Mouse (Mus musculus) thymus, postnatal 0 days (tissue): Measurements from ENCODE around the gene Nploc4. TPM values are rescaled to one million over a fixed set of nuclear protein-coding genes. Genes with fewer than 3 reads are reported as not detected.
"Not testable (repeated sequence)": the region's sequence is repeated elsewhere in the genome, so short reads cannot be mapped to it uniquely, and the experiment has no call there.

ENCODE experiments used
- DNase-seq: peaks from one replicate; pipeline ENCODE4 v3.0.0-alpha.2; 2015; ENCODE audit warnings: low spot score
- polyA plus RNA-seq: library from polyadenylated mRNA; unstranded; fragments of >200 nt; fragmentation: Nextera tagmentation; extraction: Ambion mirVana; gene quantifications from 2 replicates; pipeline ENCODE4 v1.2.1, GENCODE M21; 2015

Gene Nploc4
- polyA plus RNA-seq, 1 experiment from 2014 or later = 29.3 TPM

DNA sequence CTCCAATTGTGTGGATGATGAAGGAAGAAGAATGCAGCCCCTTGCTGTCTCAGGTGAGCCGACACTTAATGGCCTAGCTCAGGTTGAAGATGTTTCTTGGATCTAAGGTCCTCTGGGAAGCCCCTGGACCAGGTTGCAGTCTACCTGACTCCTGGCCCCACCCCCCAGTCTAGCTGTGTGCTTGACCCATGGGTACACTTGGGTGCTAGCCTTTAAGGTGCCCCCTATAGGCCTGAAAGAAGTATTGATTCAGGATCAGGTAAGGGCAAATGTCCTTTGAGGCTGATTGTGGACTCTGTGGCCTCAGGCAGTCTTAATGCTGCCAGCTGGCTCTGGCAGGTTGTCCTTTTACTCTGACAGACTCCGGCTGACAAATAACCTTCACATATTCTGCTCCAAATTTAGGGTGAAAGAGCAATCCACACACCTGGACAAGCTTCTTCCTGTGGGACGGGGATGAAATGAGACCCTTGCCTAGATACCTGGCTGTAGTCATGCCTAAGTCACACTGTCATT, 5.3 kb upstream of the Nploc4 start:
- DNase-seq = no peak

DNA sequence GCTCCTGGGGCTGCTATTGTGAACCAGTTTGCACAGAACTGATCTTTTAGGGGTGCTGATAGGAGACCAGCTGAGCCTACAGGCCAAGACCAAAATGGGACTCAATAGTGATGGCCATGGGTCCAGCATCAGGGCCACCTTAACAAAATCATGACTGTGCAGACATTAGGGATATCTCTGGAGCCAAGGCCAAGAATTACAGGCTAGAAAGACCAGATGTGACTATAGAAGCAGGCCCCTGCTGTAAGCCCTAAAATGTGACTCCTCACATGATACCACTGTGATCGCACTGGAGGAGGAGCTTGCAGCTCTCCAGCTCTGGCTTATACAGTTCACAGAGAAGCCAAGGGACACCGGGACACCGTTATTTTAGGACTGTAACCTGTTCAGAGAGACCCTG, 4.8 kb upstream of the Nploc4 start, which contains the start of gene Tspan10:
Gene Tspan10 (plus strand): TSS at position 301 of the 400 bp plus-strand sequence.
- no peak for DNase-seq

DNA sequence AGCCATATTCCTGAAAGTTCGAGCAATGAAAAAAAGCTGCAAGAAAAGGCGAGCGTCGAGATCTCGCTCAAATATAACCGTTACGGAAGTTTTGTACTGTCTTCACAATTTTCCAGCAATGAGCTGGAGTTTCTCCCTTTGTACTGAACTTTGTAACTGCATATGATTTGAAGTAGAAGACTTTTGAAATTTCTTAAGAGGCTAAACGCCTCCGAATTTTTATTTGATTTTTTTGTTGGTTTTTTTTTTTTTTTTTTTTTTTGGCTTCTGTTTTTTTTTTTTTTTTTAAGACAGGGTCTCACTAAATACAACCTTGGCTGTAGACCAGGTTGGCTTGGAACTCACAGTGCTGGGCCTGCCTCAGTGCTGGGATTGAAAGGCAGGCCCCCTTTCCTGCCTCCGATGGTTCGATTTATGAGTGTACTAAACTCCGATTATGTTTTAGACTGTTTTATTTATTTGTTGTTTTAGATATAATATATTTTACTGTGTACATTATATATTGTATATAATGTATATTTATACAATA, 413 bp upstream of the Nploc4 start:
- no peak for DNase-seq

DNA sequence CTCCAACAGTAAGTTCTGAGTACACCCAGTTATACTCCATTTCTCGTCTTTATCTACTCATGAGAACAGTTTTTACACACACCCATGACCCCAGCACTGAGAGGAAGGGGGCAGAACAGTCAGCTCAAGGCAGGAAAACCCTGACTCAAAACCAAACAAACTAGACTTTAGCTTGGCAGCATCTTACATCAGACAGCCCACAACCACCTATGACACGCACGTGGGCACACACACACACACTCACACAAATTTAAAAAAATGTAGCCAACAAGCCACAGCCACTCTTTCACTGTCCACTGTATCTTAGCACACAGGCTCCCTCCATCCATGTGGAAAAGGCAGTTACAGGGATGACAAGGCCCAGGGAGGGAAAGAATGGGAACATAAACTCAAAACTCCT, 10.8 kb downstream of the Nploc4 start:
- DNase-seq = no peak

DNA sequence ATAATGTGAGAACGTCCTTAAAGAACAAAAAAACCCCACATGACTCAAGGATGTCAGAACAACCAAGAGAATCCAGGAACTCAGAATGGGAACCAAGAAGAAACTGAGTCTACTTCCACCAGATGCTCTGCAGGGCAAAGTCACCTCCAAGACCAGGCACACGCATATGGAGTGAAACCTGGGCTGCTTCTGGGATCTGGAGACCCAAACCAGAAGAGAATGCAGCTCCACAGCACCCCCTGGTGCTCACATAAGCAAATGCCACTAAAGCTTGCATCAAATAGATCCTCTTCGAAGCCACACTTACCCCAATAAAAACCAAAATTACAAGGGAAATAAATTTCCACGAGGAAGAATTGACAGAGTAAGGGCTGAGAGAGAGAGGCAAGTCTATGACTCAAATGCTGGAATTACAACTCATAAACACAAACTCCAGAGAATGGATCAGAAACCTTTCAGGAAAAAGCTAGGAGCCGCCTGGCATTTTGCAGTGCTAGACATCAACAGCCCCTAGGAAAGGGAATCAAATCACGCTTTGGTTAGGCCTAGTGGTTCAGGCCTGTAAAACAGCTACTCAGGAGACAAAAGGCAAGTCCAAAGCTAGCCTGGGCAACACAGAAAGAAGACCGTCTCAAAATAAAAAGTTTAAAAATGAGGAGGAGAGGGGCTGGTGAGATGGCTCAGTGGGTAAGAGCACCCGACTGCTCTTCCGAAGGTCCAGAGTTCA, 13.8 kb downstream of the Nploc4 start:
- DNase-seq = peak; percentile 61

DNA sequence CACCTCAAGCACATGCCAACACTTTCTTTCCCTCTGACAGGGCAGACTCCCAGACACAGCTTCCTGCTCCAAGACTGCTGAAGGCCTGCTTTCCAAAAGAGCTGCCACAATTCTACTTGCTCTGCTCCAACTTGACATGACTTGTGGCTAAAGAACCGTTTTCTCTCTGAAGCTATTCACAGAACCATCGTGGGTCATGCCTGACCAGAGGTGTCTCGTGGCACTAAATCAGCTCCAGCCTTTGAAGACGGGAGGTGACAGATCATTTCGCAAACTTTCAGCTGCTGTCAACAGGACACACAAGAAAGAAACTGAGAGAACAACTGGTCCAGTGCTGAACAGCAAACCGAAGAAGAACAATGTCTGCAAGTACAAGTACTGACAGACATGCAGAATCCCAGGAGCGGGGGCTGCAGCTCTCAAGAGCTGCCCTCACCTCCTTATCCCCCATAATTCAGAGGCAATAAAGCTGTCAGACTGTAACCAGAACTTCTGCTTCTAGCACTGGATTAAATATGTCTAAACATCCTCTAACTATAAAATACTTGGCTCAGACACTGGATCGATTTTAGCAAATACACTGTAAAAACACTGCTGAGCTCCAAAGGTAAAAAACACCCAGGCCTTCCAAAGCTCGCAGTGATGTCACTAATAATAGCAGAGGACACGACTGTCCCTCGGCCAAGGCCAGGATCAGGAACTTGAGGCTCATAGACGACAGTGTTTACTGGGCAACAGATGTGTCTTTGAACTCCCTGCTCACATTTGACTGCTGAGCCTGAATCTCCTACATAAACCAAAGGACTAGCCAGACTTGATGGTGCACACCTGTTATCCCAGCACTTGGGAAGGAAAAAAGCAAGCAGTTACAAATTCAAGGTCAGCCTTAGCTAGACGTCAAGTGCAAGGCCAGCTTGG, 14.6 kb downstream of the Nploc4 start:
- DNase-seq = no peak

DNA sequence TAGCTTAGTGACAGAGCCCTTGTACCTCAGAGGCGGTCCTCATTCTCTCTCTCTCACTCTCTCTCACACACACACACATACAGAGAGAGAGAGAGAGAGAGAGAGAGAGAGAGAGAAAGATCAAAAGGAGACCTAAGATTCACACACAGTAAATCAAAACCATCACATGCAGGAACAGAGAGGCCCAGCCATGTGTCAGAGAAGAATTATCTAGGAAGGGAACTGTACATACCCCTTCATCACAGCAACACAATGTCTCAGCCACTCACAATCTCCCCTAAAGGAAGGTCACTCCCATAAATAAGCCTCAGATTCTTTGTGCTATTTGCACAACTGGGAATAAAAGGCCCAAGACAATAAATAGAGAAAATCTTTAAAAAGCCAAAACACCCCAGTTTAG, 18.9 kb downstream of the Nploc4 start:
- no peak for DNase-seq

DNA sequence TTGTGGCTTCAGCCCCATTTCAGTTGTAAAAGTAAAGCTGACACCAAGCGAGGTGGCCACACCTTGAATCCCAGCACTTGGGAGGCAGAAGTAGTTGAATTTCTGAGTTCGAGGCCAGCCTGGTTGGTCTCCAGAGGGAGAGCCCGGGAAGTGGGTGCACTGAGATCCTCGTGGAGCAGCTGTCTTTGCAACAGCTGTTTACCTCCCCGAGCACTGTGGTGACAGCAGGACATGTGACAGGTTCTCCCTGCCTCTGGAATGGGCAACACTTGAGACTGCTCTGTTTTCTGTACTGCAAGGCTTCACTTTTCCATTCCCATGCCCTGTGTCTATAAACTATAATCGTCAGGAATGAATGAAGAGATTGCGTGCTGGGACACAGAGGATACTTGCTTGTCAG, 19.7 kb downstream of the Nploc4 start:
- no peak for DNase-seq

DNA sequence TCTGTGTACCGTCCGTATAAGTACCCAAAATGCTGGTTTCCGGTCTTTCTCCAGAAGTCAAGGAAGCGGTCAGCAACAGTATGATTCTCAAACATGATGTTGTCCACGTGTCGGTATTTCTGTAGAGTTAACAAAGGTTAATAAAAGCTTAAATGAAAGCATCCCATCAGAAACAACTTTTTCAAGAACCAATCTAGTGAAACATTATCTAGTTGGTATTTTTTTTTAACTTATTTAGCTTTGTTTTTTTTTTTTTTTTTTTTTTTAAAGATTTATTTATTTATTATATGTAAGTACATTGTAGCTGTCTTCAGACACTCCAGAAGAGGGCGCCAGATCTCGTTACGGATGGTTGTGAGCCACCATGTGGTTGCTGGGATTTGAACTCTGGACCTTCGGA, 23.9 kb downstream of the Nploc4 start:
- not testable (repeated sequence) for DNase-seq

DNA sequence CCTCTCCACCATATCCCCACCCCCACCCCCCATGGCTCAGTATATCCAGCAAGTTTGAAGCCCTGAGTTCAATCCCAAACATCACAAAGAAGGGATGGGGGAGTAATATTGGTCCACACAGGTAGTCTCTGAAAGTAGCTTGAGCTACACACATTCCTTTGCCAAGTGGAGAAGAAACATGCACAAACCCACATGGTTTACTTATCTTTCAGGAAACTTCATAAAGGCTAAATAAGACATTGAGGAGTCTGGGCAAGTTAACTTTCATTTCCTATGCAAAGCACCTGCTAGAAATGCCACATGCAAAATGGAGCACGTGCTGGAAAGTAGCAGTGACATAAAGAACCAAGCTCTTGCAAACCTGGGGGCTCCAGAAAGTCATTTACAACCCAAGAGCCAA, 31.1 kb downstream of the Nploc4 start:
- DNase-seq = no peak

DNA sequence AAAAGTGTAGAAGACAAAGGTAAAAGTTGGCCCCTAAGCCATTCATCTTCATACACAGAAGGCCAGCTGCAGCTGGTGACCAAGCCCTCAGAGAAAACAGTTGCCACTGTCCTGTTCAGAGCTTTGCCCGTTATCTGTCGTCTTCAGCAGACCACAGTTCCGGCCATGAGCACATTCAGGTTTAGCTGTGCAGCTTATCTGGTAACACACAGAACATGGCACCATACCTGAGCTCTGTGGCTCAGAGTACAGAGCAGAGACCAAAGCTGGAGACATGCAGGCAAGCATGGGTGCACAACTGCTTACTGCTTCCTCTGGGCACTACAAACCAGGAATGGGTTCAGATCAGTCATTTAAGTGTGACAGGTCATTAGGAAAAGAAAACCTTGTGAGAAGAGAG, 31.6 kb downstream of the Nploc4 start:
- no peak for DNase-seq

DNA sequence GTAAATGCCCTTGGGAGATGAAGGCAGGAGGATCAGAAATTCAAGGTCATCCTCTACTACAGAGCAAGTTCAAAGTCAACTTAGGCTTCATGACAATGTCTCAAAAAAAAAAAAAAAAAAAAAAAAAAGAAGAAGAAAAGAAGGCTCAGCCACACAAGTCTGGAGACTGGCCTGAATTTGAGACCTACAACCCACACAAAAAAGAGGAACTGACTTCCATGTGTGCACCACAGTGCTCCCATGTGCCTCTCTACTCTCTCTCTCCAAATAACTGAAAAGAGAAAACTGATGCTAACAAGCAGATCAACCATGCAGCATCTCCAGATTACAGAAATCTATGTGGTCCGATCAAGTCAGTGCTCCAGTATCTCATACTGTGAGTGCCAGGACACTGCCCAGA, 32.7 kb downstream of the Nploc4 start:
- DNase-seq = no peak

DNA sequence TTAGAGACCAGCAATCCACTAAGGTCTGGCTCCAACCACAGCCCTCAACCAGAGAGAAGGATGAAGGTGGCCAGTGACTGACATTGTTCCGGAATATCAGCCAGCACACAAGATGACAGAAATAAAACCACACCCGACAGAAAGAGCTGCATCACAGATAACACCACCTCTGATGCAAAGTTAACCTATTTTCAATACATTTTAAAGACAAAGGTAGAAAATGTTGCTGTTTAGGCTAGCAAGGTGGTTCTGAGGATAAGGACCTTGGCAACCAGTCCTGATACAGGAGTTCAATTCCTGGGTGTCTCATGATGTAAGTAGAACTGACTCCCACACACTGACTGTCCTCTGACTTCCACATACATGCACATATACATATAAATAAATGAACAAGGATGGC, 38.2 kb downstream of the Nploc4 start:
- DNase-seq = no peak

DNA sequence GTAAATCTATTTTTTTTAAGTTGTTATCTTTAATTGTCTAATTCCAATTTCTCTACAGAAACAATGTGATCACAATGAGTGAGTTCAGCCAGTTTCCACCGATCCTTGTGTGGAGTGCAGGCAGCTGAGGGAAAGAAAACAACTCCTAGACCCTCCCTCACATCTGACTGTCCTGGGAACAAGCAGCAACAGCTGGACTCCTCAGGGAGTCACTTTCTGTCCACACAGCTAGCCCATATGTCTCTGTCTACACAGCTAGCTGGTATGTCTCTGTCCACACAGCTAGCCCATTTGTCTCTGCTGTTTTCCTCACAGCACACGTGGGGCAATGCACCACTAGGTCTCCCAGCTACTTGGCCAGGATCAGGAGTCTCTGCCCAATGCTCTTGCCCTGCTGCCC, 39.9 kb downstream of the Nploc4 start:
- DNase-seq = no peak

DNA sequence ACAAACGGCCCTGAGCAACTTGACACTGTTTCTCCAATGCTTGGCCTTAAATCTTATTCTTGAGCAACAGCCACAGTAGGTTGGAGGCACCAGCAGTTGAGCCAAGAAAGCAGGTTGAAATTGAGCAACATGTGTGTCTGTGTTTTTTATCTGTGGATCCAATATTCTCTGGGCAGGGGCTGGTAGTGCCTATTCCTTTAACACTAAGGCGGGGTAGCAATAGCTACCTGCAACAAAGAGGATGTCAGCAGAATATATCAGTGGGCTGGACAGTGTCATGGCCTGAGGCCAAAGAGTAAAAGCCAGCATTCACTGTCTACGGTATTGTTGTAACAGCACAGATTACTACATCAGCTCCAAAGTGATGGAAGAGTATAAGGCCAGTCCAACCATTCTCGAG, 41.8 kb downstream of the Nploc4 start:
- DNase-seq = no peak

DNA sequence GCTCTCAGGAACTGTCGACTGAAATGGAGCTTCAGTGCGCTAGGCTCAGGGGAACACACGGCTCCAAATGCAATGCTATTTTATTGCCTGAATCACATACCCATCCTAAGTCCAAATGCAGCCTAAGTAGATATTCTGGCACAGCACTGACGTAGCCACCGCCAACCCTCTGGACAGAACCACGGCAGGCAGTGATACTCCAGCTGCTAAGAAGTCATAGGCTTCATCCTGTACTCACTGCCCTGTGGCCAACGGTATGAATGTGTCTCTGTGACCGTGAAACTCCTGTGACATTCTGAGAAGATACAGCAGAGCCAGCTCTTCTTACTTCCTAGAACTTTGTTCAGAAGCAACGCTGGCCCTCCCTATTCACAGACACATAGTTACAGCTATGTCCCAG, 48.9 kb downstream of the Nploc4 start:
- DNase-seq = no peak

DNA sequence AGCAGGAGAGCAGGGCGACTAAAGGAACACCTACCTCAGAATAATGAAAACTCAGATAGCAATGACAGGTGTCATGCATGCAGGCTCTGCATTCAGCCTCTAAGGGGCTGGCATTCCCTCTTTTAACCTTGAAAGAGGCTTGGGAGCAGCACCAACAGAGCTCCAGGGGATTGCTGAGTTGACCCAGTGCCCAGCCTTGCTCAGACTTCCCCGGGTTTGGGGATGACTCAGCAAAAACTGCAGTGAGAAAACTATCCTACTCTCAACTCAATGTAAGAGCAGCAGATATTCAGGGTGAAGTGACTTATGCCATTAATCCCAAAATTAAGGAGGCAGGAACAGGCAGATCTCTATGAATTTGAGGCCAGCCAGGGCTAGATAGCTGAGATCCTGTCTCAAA, 50.4 kb downstream of the Nploc4 start:
- no peak for DNase-seq

DNA sequence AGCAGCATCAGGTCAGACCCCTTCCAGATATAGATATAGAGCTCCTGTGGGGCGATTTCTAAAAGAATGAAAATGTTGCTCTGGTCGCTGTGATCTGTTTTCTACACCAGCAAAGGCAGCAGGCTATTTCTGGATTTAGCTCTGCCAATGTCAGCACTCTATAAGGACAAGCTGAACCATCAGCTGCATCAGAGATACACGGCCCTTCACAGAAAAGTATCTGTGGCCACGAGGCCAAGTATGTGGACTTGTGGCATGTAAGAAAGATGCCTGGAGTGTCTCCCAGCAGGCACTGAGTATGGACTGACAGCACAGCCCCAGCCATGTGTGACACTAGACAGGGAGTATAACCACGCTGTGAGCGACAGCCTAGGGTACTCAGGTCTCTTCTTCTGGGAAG, 50.9 kb downstream of the Nploc4 start:
- DNase-seq = no peak

DNA sequence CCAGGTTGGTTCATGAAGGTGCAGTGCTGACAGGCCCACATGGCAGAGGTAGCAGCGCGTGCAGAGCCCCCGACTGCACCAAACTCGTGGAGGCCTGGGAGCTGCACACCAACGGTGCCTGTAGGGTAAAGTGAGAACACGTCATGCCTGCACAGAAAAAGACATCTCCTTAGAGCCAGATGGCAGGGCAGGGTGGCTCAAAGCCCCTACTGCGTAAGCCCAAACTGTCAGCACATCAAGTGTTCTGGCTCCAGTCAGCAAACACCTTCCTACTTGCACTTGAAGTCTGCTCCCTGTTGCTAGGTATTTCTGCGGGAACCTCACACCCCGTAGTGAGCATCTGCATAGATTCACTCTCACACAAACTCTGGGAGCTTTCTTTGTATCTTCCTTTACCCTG, 55.0 kb downstream of the Nploc4 start:
- no peak for DNase-seq

DNA sequence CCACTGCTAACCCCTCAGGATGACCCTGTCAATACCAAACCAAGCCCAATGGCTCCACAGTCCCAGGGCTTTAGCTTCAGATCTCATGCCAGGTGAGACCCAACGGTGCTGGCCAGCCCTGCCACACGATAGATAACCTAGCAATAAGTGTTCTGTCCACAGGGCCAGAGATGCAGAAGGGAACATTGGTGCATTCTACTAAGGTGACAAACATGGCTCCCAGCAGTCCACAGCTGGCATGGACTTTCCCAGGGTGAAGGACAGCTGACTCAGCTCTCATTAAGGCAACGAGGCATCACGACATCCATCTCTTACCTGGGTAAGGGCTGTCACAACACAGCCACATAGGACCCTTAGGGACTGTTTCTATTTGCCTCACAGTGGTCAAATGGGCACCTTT, 56.4 kb downstream of the Nploc4 start:
- DNase-seq = no peak

DNA sequence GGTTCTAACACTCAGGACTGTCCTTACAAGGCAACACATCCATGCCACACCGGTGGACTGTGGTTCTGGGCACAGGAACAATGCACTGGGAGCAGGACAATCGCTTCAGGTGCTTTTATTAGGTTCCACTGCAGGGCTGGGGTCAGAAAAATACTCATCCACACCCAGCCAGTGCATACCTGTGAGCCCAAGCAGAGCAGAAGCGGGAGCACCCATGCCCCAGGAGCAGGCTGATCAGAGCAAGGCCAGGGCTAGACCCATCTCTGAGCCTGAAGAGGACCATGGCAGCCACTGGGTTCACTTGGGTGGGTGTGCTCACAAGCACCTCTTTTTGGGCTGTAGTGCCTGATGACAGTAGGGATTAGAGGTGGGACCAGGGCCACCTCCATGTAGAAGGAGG, 57.2 kb downstream of the Nploc4 start:
- DNase-seq = no peak
